Comparison of ENCODE assay signal across 8 mouse cellular contexts in the genomic region with DNA sequence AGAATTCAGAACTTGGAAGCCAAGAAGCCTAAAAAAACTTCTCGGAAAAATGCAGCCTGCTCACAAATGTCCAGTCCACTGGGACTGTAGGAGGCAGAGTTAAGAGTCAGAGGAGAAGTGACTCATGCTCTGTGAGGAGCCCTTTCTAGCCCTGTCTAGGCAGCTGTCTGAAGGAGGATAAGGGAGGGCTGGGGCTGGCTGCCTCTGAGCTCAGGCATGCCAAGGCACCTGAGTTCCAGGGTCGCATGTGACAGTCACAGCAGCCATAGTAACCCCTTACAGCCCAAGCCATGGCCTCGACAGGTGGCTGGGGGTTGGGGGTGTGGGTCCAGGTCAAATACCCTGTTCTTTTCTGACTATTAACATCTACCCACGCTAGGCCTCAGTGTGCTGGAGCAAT. TPM values are rescaled to one million over a fixed set of nuclear protein-coding genes. Genes with fewer than 3 reads are reported as not detected.
DNase-seq lines count a peak whose midpoint lies in the region; TF ChIP-seq lines count a peak whose summit lies in the region.
"Had no signal": no experiment of that assay in that cellular context is flagged by ENCODE, and none has a peak within 500 bp of the region (broad histone marks: within the 10 kb centered on the region; RNA-seq: fewer than 3 reads in every experiment).

No protein-coding gene starts in this region.

- DNase-seq in testis, postnatal 10 days (ENCODE audit: low spot score) = no peak
- DNase-seq in adrenal gland, postnatal 25 days = peak; percentile 22
- DNase-seq in heart, adult 9 months (ENCODE audit: low spot score in 2 of 2) = peak; percentile 70 to 73
- no peak for DNase-seq in liver
- no peak for DNase-seq in spleen, postnatal 10 days (ENCODE audit: low spot score in 2 of 2)
- DNase-seq: right cerebral cortex, postnatal 4 days had no signal

- peak overlapping the region; percentile 54 for H3K4me2 ChIP-seq in myocyte (ENCODE audit: low read depth)

- 0 out of 2 replicates have a peak, but pooled peaks cover 2% of the 10 kb centered on the region for H3K4me1 ChIP-seq in testis, adult 2 months (ENCODE audit: control insufficient read depth, insufficient read depth, low read length)

- no peak for TF ChIP-seq POLR2A in testis, adult 2 months (IDR thresholded peaks at IDR 0.05; ENCODE audit: control insufficient read depth, low read depth, low read length)
- TF ChIP-seq POLR2A in myocyte (IDR thresholded peaks at IDR 0.05; ENCODE audit: insufficient read length, low read depth) = no peak

- H3K27ac ChIP-seq in testis, adult 2 months (ENCODE audit: control insufficient read depth, insufficient read depth, low read depth, low read length) = 0 out of 2 replicates have a peak overlapping the region, but pooled peaks have one; percentile 39

- no peaks in the 10 kb centered on the region for H3K27me3 ChIP-seq in testis, adult 2 months (ENCODE audit: control insufficient read depth, insufficient read depth, low read length)
- no peaks in the 10 kb centered on the region for H3K27me3 ChIP-seq in myocyte (ENCODE audit: control insufficient read depth, insufficient read depth, insufficient read length)

- TF ChIP-seq CTCF in testis, adult 2 months (IDR thresholded peaks at IDR 0.05; ENCODE audit: control insufficient read depth, insufficient read depth, insufficient replicate concordance, low read depth, low read length) = no peak

- no peak overlapping the region for H3K4me3 ChIP-seq in testis, adult 2 months (ENCODE audit: control insufficient read depth, low read depth, low read length)
- H3K4me3 ChIP-seq in myocyte = no peak overlapping the region

- no peak overlapping the region for H3ac ChIP-seq in myocyte (ENCODE audit: control insufficient read depth, insufficient read length)

- H3K79me2 ChIP-seq in myocyte (ENCODE audit: control insufficient read depth, insufficient read depth) = no peaks in the 10 kb centered on the region

- H3K36me3 ChIP-seq in testis, adult 2 months (ENCODE audit: control insufficient read depth, insufficient read depth, low read length) = no peaks in the 10 kb centered on the region
- peaks cover 5% of the 10 kb centered on the region for H3K36me3 ChIP-seq in myocyte (ENCODE audit: control insufficient read depth, insufficient read depth)

TF ChIP-seq in myocyte, 11 proteins besides CTCF, POLR2A, EP300 and RAD21:
- TF ChIP-seq TCF12 (IDR thresholded peaks at IDR 0.05; ENCODE audit: insufficient read depth, poor library complexity, severe bottlenecking) = no peak
- peak in 2 of 3 experiments; percentile 76 to 92 for TF ChIP-seq MYOD1 (IDR thresholded peaks at IDR 0.05; ENCODE audit: control insufficient read depth in 1 of 3, insufficient read length in 2 of 3, low read depth in 2 of 3)
- TF ChIP-seq SRF (IDR thresholded peaks at IDR 0.05; ENCODE audit: control insufficient read depth, insufficient read length, low read depth) = no peak
- TF ChIP-seq POLR2AphosphoS2 (IDR thresholded peaks at IDR 0.05; ENCODE audit: insufficient read length, low read depth) = no peak
- TF ChIP-seq E2F4 (IDR thresholded peaks at IDR 0.05; ENCODE audit: insufficient read depth) = no peak
- no peak for TF ChIP-seq REST (IDR thresholded peaks at IDR 0.05; ENCODE audit: insufficient read depth, insufficient read length)
- no peak for TF ChIP-seq MAX (IDR thresholded peaks at IDR 0.05; ENCODE audit: low read depth)
- peak; percentile 60 to 89 (median 68) for TF ChIP-seq MYOG (IDR thresholded peaks at IDR 0.05; ENCODE audit: control insufficient read depth in 1 of 3, insufficient read depth in 1 of 3, insufficient read length in 2 of 3, low read depth in 2 of 3)

RNA-seq across cellular contexts. Expression of a gene that starts 57.5 kb away (rescaled TPM):
- polyA plus RNA-seq in testis, adult 2 months (2012; rRNA removed) = 376 and 451 TPM in 2 replicates
- 1.7 and 4.3 TPM in 2 replicates for total RNA-seq in adrenal gland, postnatal 25 days (2021)
- polyA plus RNA-seq in myocyte (2012; fragmentation: generic; extraction: Trizol) = 0.13 TPM

Comparison
In these comparisons a context has a peak if more than half of its experiments do, and no peak if none do; other contexts are left out.
1. DNase-seq: peak in adrenal gland, postnatal 25 days (single experiment) and heart, adult 9 months (2 of 2); none in testis, postnatal 10 days (single experiment), liver (single experiment) and spleen, postnatal 10 days (0 of 2).
2. RNA of a gene that starts 57.5 kb away (polyA plus RNA-seq): 376 to 451 TPM in testis, adult 2 months; 0.13 TPM in myocyte (single experiment); every median in the first group is over 100 times any median in the second.